Comparison of ENCODE assay signal across 15 mouse cellular contexts in the genomic region with DNA sequence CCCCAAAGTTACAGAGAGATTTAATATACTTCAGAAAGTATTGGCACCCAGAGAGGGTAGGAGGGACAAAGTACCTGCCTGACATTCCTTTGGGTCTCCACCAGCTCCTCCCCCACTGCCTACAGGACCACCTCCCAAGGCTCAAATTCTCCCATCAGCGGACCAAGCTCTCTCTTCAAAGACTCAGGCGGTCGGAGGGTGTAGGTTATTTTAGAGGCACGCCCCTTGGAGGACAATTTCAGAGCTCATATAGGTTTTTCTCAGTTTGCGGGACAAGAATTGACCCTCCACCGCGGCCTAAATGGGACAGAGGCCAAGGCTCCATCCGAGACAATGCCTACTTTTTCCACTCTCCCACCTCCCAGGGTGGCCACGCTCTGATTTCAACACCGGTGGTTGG. TPM values are rescaled to one million over a fixed set of nuclear protein-coding genes. Genes with fewer than 3 reads are reported as not detected.
DNase-seq lines count a peak whose midpoint lies in the region; ATAC-seq lines count a peak whose summit lies in the region.
"Had no signal": no experiment of that assay in that cellular context is flagged by ENCODE, and none has a peak within 500 bp of the region (broad histone marks: within the 10 kb centered on the region; RNA-seq: fewer than 3 reads in every experiment).

No protein-coding gene starts in this region.

- H3K4me3 ChIP-seq in kidney, embryonic 15.5 days (replicated peaks), result no peak overlapping the region; the same call in 1 of the 2 replicates
- no peak overlapping the region for H3K4me3 ChIP-seq in kidney, embryonic 16.5 days (ENCODE audit: low read length)
- H3K4me3 ChIP-seq in forebrain, embryonic 11.5 days (ENCODE audit: low read depth, low read length), result peak overlapping the region; percentile 22
- peak overlapping the region; percentile 63 for H3K4me3 ChIP-seq in hindbrain, embryonic 15.5 days
- peak overlapping the region; percentile 70 for H3K4me3 ChIP-seq in neural tube, embryonic 13.5 days
- H3K4me3 ChIP-seq: myocyte had no signal

- no peaks in the 10 kb centered on the region for H3K36me3 ChIP-seq in kidney, embryonic 15.5 days
- no peaks in the 10 kb centered on the region for H3K36me3 ChIP-seq in kidney, embryonic 16.5 days (ENCODE audit: insufficient read depth, low read length)
- no peaks in the 10 kb centered on the region for H3K36me3 ChIP-seq in forebrain, embryonic 11.5 days (ENCODE audit: control insufficient read depth, insufficient read depth, low read length)
- H3K36me3 ChIP-seq in hindbrain, embryonic 15.5 days, result no peaks in the 10 kb centered on the region
- no peaks in the 10 kb centered on the region for H3K36me3 ChIP-seq in neural tube, embryonic 13.5 days

- no peak for ATAC-seq in kidney, embryonic 15.5 days (replicated peaks; ENCODE audit: low FRiP score)
- ATAC-seq in kidney, embryonic 16.5 days (ENCODE audit: low FRiP score, low TSS enrichment), result no peak
- no peak for ATAC-seq in forebrain, embryonic 11.5 days (replicated peaks; ENCODE audit: low FRiP score)
- ATAC-seq in hindbrain, embryonic 15.5 days (ENCODE audit: low FRiP score, low read depth), result no peak
- ATAC-seq in neural tube, embryonic 13.5 days (ENCODE audit: low read depth), result no peak

- H3K4me1 ChIP-seq in kidney, embryonic 15.5 days, result peaks cover 44% of the 10 kb centered on the region
- peaks cover 18% of the 10 kb centered on the region for H3K4me1 ChIP-seq in kidney, embryonic 16.5 days (ENCODE audit: insufficient read depth, low read length)
- peaks cover 23% of the 10 kb centered on the region for H3K4me1 ChIP-seq in forebrain, embryonic 11.5 days (replicated peaks; ENCODE audit: control insufficient read depth, insufficient read depth, low read length)
- peaks cover 61% of the 10 kb centered on the region for H3K4me1 ChIP-seq in hindbrain, embryonic 15.5 days (replicated peaks)
- peaks cover 67% of the 10 kb centered on the region for H3K4me1 ChIP-seq in neural tube, embryonic 13.5 days (replicated peaks)

- no peak overlapping the region for H3K27ac ChIP-seq in kidney, embryonic 15.5 days
- H3K27ac ChIP-seq in kidney, embryonic 16.5 days (ENCODE audit: low read length), result no peak overlapping the region
- no peak overlapping the region for H3K27ac ChIP-seq in forebrain, embryonic 11.5 days (ENCODE audit: low read depth, low read length)
- H3K27ac ChIP-seq in hindbrain, embryonic 15.5 days (replicated peaks), result no peak overlapping the region; the same call in 1 of the 2 replicates
- no peak overlapping the region for H3K27ac ChIP-seq in neural tube, embryonic 13.5 days (replicated peaks)

- no peak for DNase-seq in forebrain, embryonic 11.5 days (ENCODE audit: low spot score)
- no peak for DNase-seq in adrenal gland, postnatal 10 days
- DNase-seq in gastrocnemius, postnatal 4 days (ENCODE audit: low spot score in 2 of 2), result no peak
- no peak for DNase-seq in spleen, postnatal 10 days (ENCODE audit: low spot score in 2 of 2)
- DNase-seq: adrenal gland, postnatal 14 days; heart, postnatal 4 days; kidney, postnatal 10 days; lung, postnatal 14 days had no signal

- peaks cover 94% of the 10 kb centered on the region for H3K27me3 ChIP-seq in kidney, embryonic 15.5 days
- peaks cover 81% of the 10 kb centered on the region for H3K27me3 ChIP-seq in kidney, embryonic 16.5 days (ENCODE audit: insufficient read depth, low read length)
- H3K27me3 ChIP-seq in forebrain, embryonic 11.5 days (ENCODE audit: control insufficient read depth, insufficient read depth, low read length), result peaks cover 56% of the 10 kb centered on the region
- peaks cover 32% of the 10 kb centered on the region for H3K27me3 ChIP-seq in hindbrain, embryonic 15.5 days
- H3K27me3 ChIP-seq in neural tube, embryonic 13.5 days, result peaks cover 63% of the 10 kb centered on the region

- H3K9ac ChIP-seq in kidney, embryonic 15.5 days, result no peak overlapping the region
- H3K9ac ChIP-seq in kidney, embryonic 16.5 days (replicated peaks; ENCODE audit: low read length), result no peak overlapping the region
- no peak overlapping the region for H3K9ac ChIP-seq in forebrain, embryonic 11.5 days (ENCODE audit: low read length)
- H3K9ac ChIP-seq in hindbrain, embryonic 15.5 days, result peak overlapping the region; percentile 47; the same call in 1 of the 2 replicates
- peak overlapping the region; percentile 89 for H3K9ac ChIP-seq in neural tube, embryonic 13.5 days

- H3K4me2 ChIP-seq in kidney, embryonic 15.5 days, result peak overlapping the region; percentile 40
- H3K4me2 ChIP-seq in kidney, embryonic 16.5 days (replicated peaks; ENCODE audit: low read depth, low read length), result no peak overlapping the region
- peak overlapping the region; percentile 94; the same call in 1 of the 2 replicates for H3K4me2 ChIP-seq in forebrain, embryonic 11.5 days (ENCODE audit: low read depth, low read length, severe bottlenecking)
- peak overlapping the region; percentile 85 for H3K4me2 ChIP-seq in hindbrain, embryonic 15.5 days
- H3K4me2 ChIP-seq in neural tube, embryonic 13.5 days, result peak overlapping the region; percentile 83
- H3K4me2 ChIP-seq: liver, embryonic 11.5 days had no signal

- WGBS in kidney, embryonic 15.5 days, result 1% methylated on average over 10 of the region's 10 CpGs
- WGBS in kidney, embryonic 16.5 days, result 2% methylated on average over 10 of the region's 10 CpGs
- WGBS in forebrain, embryonic 11.5 days, result 1% methylated on average over 10 of the region's 10 CpGs
- WGBS in hindbrain, embryonic 15.5 days, result 2% methylated on average over 10 of the region's 10 CpGs
- WGBS in neural tube, embryonic 13.5 days, result 2% methylated on average over 10 of the region's 10 CpGs

- no peaks in the 10 kb centered on the region for H3K9me3 ChIP-seq in kidney, embryonic 15.5 days (replicated peaks)
- H3K9me3 ChIP-seq in kidney, embryonic 16.5 days (ENCODE audit: low read length), result no peaks in the 10 kb centered on the region
- no peaks in the 10 kb centered on the region for H3K9me3 ChIP-seq in forebrain, embryonic 11.5 days (ENCODE audit: control insufficient read depth, low read length)
- H3K9me3 ChIP-seq in hindbrain, embryonic 15.5 days, result no peaks in the 10 kb centered on the region
- no peaks in the 10 kb centered on the region for H3K9me3 ChIP-seq in neural tube, embryonic 13.5 days

RNA-seq across cellular contexts. Expression of a gene that starts 1.7 kb away (rescaled TPM):
- 1.2 and 1.4 TPM in 2 replicates for polyA plus RNA-seq in kidney, embryonic 15.5 days (2015; fragmentation: Nextera tagmentation; extraction: Ambion mirVana)
- polyA plus RNA-seq in kidney, embryonic 16.5 days (2015; fragmentation: Nextera tagmentation; extraction: Ambion mirVana), result 1.5 TPM in 2 replicates
- 12.7 and 13.3 TPM in 2 replicates for polyA plus RNA-seq in forebrain, embryonic 11.5 days (2014; fragmentation: Nextera tagmentation; extraction: Ambion mirVana)
- 91.0 and 102 TPM in 2 replicates for polyA plus RNA-seq in hindbrain, embryonic 15.5 days (2015; fragmentation: Nextera tagmentation; extraction: Ambion mirVana)
- 53.1 and 55.7 TPM in 2 replicates for polyA plus RNA-seq in neural tube, embryonic 13.5 days (2015; fragmentation: Nextera tagmentation; extraction: Ambion mirVana)
- total RNA-seq in adrenal gland, postnatal 10 days (2021), result 1 to 10 TPM; 7.0 to 9.8 TPM
- under 1 TPM in 1 of 2 experiments, not detected in 1; 0.18 TPM for total RNA-seq in gastrocnemius, postnatal 4 days (2021)
- polyA plus RNA-seq: C2C12, myocyte had no signal

Comparison
In these comparisons a context has a peak if more than half of its experiments do, and no peak if none do; other contexts are left out.
1. H3K4me3 ChIP-seq: peak in forebrain, embryonic 11.5 days (single experiment), hindbrain, embryonic 15.5 days (single experiment) and neural tube, embryonic 13.5 days (single experiment); none in kidney, embryonic 15.5 days (single experiment) and kidney, embryonic 16.5 days (single experiment).
2. H3K9ac ChIP-seq: peak in hindbrain, embryonic 15.5 days (single experiment) and neural tube, embryonic 13.5 days (single experiment); none in kidney, embryonic 15.5 days (single experiment), kidney, embryonic 16.5 days (single experiment) and forebrain, embryonic 11.5 days (single experiment).